Mouse (Mus musculus) liver, adult (tissue): Measurements from ENCODE around the gene Nip7.

Source experiments
- GATA4 ChIP-seq: IDR thresholded peaks from 2 replicates; pipeline ENCODE4 v1.6.1; 2014; ENCODE audit warnings: mild to moderate bottlenecking, low read length; ENCODE audit not compliant: insufficient replicate concordance

Nip7 gene

GRCm38 (mm10) chr8:107096366-107097036 is 39.8 kb downstream of the Nip7 start, which contains the start of gene Terf2:
Terf2 (minus strand) TSS chr8:107096547.
- TF ChIP-seq GATA4 = peak; percentile 62; the same call in 1 of the 2 replicates

GRCm38 (mm10) chr8:107100635-107101034 is 44.0 kb downstream of the Nip7 start:
- TF ChIP-seq GATA4 = no peak

- TF ChIP-seq GATA4 = no peak
Measured at GRCm38 (mm10) chr8:107104547-107104946, 47.9 kb downstream of the Nip7 start.

- TF ChIP-seq GATA4 = no peak
Measured at GRCm38 (mm10) chr8:107108978-107109720, 52.5 kb downstream of the Nip7 start.

- TF ChIP-seq GATA4 = no peak
Measured at GRCm38 (mm10) chr8:107109816-107110435, 53.2 kb downstream of the Nip7 start.
